Mouse (Mus musculus) CH12.LX (cell line): ENCODE measurements around the gene Pik3ip1. TPM values are rescaled to one million over a fixed set of nuclear protein-coding genes. Genes with fewer than 3 reads are reported as not detected.

Experiments
- DNase-seq: peaks from one replicate; pipeline ENCODE4 v3.0.0-alpha.2; 2013; ENCODE audit errors: extremely low read depth
- H3K27ac ChIP-seq: 2 replicates; pipeline ENCODE4 v1.5.1; 2012; ENCODE audit warnings: low read depth, mild to moderate bottlenecking, control low read depth, moderate library complexity; ENCODE audit not compliant: insufficient read depth
- H3K27me3 ChIP-seq: replicated peaks from 2 replicates; pipeline ENCODE3; 2012; ENCODE audit warnings: inconsistent platforms
- H3K36me3 ChIP-seq, 2 experiments: replicated peaks in 1 of 2; 2 replicates each; pipeline versions ENCODE3 to v1.6.1; 2012; ENCODE audit warnings: inconsistent platforms in 1 of 2, low read length in 1 of 2, mild to moderate bottlenecking in 1 of 2, mixed read lengths in 1 of 2, moderate library complexity in 1 of 2; ENCODE audit not compliant: control insufficient read depth in 1 of 2, insufficient read depth in 1 of 2
- H3K4me1 ChIP-seq, 2 experiments: 2 replicates each; pipeline ENCODE4 v1.6.1; 2012; ENCODE audit warnings: inconsistent platforms in 1 of 2, moderate library complexity in 1 of 2; ENCODE audit not compliant: insufficient read depth in 2 of 2, control insufficient read depth in 1 of 2
- H3K4me2 ChIP-seq: 2 replicates; pipeline ENCODE4 v1.6.1; 2012; ENCODE audit warnings: low read depth, mild to moderate bottlenecking, control low read depth; ENCODE audit not compliant: poor library complexity, insufficient read depth, severe bottlenecking
- H3K4me3 ChIP-seq, 3 experiments: fragments of 150-350 bp in 1 of 3; sonication (generic) in 1 of 3; replicated peaks in 1 of 3; 2 replicates each; pipeline versions ENCODE3 to v1.5.1; 2011 to 2012; ENCODE audit warnings: low read depth in 2 of 3, low read length in 2 of 3, mild to moderate bottlenecking in 2 of 3, moderate library complexity in 2 of 3, control low read depth in 1 of 3, improper control_type of control experiment in 1 of 3, inconsistent platforms in 1 of 3, mixed read lengths in 1 of 3; ENCODE audit not compliant: poor library complexity in 1 of 3
- H3K79me2 ChIP-seq: replicated peaks from 2 replicates; pipeline ENCODE4 v1.6.1; 2012; ENCODE audit warnings: mild to moderate bottlenecking, moderate library complexity; ENCODE audit not compliant: control insufficient read depth, poor library complexity, insufficient read depth, severe bottlenecking; ENCODE audit errors: extremely low read depth
- H3K9ac ChIP-seq: 2 replicates; pipeline ENCODE4 v1.6.1; 2012; ENCODE audit warnings: low read depth, mild to moderate bottlenecking, control low read depth, moderate library complexity; ENCODE audit not compliant: insufficient read depth
- H3K9me3 ChIP-seq: replicated peaks from 2 replicates; pipeline ENCODE3; 2012; ENCODE audit warnings: low read length, inconsistent platforms, mixed read lengths
- CTCF ChIP-seq, 2 experiments: IDR thresholded peaks in 1 of 2; conservative IDR thresholded peaks in 1 of 2; 2 replicates each; pipeline ENCODE4 v1.5.1; 2011 to 2012; ENCODE audit warnings: low read depth in 2 of 2, low read length in 2 of 2, improper control_type of control experiment in 1 of 2, inconsistent platforms in 1 of 2, mild to moderate bottlenecking in 1 of 2, moderate library complexity in 1 of 2
- E2F4 ChIP-seq: IDR thresholded peaks from 2 replicates; pipeline ENCODE4 v1.6.1; 2011; ENCODE audit warnings: low read depth, low read length, improper control_type of control experiment; ENCODE audit not compliant: insufficient replicate concordance
- ELF1 ChIP-seq: IDR thresholded peaks from 2 replicates; pipeline ENCODE4 v1.6.1; 2014; ENCODE audit warnings: low read depth, mild to moderate bottlenecking, inconsistent platforms, low read length, improper control_type of control experiment
- EP300 ChIP-seq: IDR thresholded peaks from 2 replicates; pipeline ENCODE4 v1.6.1; 2011; ENCODE audit warnings: low read length, improper control_type of control experiment
- GABPA ChIP-seq: IDR thresholded peaks from 2 replicates; pipeline ENCODE4 v1.6.1; 2012; ENCODE audit warnings: low read depth, low read length, improper control_type of control experiment, inconsistent platforms; ENCODE audit not compliant: insufficient replicate concordance
- HCFC1 ChIP-seq: IDR thresholded peaks from 2 replicates; pipeline ENCODE4 v1.6.1; 2012; ENCODE audit warnings: low read depth, mild to moderate bottlenecking, inconsistent platforms, low read length, improper control_type of control experiment
- IRF4 ChIP-seq: IDR thresholded peaks from 2 replicates; pipeline ENCODE4 v1.6.1; 2014; ENCODE audit warnings: low read depth, mild to moderate bottlenecking, inconsistent platforms, low read length, improper control_type of control experiment
- JUND ChIP-seq: conservative IDR thresholded peaks from 2 replicates; pipeline ENCODE4 v1.6.1; 2011; ENCODE audit warnings: low read depth, low read length, improper control_type of control experiment
- MAX ChIP-seq: IDR thresholded peaks from 2 replicates; pipeline ENCODE4 v1.6.1; 2011; ENCODE audit warnings: low read length, improper control_type of control experiment
- MAZ ChIP-seq: IDR thresholded peaks from 2 replicates; pipeline ENCODE4 v1.6.1; 2012; ENCODE audit warnings: low read depth, mild to moderate bottlenecking, inconsistent platforms, low read length, improper control_type of control experiment, moderate library complexity
- MEF2A ChIP-seq: IDR thresholded peaks from 2 replicates; pipeline ENCODE4 v1.6.1; 2014; ENCODE audit warnings: low read depth, mild to moderate bottlenecking, inconsistent platforms, low read length, improper control_type of control experiment, borderline replicate concordance
- MXI1 ChIP-seq: IDR thresholded peaks from 2 replicates; pipeline ENCODE4 v1.6.1; 2011; ENCODE audit warnings: mild to moderate bottlenecking, low read depth, low read length, improper control_type of control experiment
- POLR2A ChIP-seq: IDR thresholded peaks from 2 replicates; pipeline ENCODE4 v1.6.1; 2011; ENCODE audit warnings: low read depth, mild to moderate bottlenecking, improper control_type of control experiment, low read length
- POLR2AphosphoS2 ChIP-seq: IDR thresholded peaks from 2 replicates; pipeline ENCODE4 v1.6.1; 2011; ENCODE audit warnings: low read depth, low read length, improper control_type of control experiment
- SIN3A ChIP-seq: IDR thresholded peaks from 2 replicates; pipeline ENCODE4 v1.6.1; 2012; ENCODE audit warnings: low read length, improper control_type of control experiment, inconsistent platforms
- SMC3 ChIP-seq: IDR thresholded peaks from 2 replicates; pipeline ENCODE4 v1.6.1; 2011; ENCODE audit warnings: low read depth, low read length, improper control_type of control experiment
- TBP ChIP-seq: conservative IDR thresholded peaks from 2 replicates; pipeline ENCODE4 v1.6.1; 2011; ENCODE audit warnings: low read depth, low read length, improper control_type of control experiment
- TCF12 ChIP-seq: IDR thresholded peaks from 2 replicates; pipeline ENCODE4 v1.6.1; 2014; ENCODE audit warnings: low read depth, mild to moderate bottlenecking, inconsistent platforms, low read length, improper control_type of control experiment
- UBTF ChIP-seq: IDR thresholded peaks from 2 replicates; pipeline ENCODE4 v1.6.1; 2012; ENCODE audit warnings: low read depth, mild to moderate bottlenecking, inconsistent platforms, low read length, improper control_type of control experiment, moderate library complexity
- USF1 ChIP-seq: IDR thresholded peaks from 2 replicates; pipeline ENCODE4 v1.6.1; 2014; ENCODE audit warnings: low read depth, mild to moderate bottlenecking, inconsistent platforms, low read length, improper control_type of control experiment
- USF2 ChIP-seq: conservative IDR thresholded peaks from 2 replicates; pipeline ENCODE4 v1.6.1; 2011; ENCODE audit warnings: low read depth, low read length, improper control_type of control experiment
- ZC3H11A ChIP-seq: IDR thresholded peaks from 2 replicates; pipeline ENCODE4 v1.6.1; 2012; ENCODE audit warnings: low read depth, mild to moderate bottlenecking, inconsistent platforms, low read length, improper control_type of control experiment
- ZKSCAN1 ChIP-seq: IDR thresholded peaks from 2 replicates; pipeline ENCODE4 v1.6.1; 2012; ENCODE audit warnings: low read depth, inconsistent platforms, low read length, improper control_type of control experiment, borderline replicate concordance
- ZMIZ1 ChIP-seq: IDR thresholded peaks from 2 replicates; pipeline ENCODE4 v1.6.1; 2012; ENCODE audit warnings: low read depth, mild to moderate bottlenecking, inconsistent platforms, low read length, improper control_type of control experiment
- dilution Hi-C: fragments of 300-500 bp; cut with MboI; formaldehyde crosslinking; loops from 2 replicates; pipeline ENCODE4 v1.14.3; 2020; ENCODE audit warnings: low sequenced_read_pairs; ENCODE audit not compliant: extremely low pct_unique_long_range_greater_than_20kb, extremely low pct_ligation_motif_present
- in situ Hi-C: fragments of 300-500 bp; cut with MboI; formaldehyde crosslinking; loops from 3 replicates; pipeline ENCODE4 v1.14.3; 2019; ENCODE audit warnings: low sequenced_read_pairs, low pct_ligation_motif_present, low pct_unique_long_range_greater_than_20kb, mixed read lengths
- polyA plus RNA-seq: library from polyadenylated mRNA; unstranded; fragments of >175 nt; gene quantifications from 2 replicates; pipeline ENCODE4 v1.2.1, GENCODE M21; 2012; ENCODE audit warnings: low read depth; ENCODE audit not compliant: insufficient read length
- total RNA-seq, 2 experiments: library from RNA; depleted of rRNA; stranded (reverse); fragments of 300-350 nt in 1 of 2; fragments of >200 nt in 1 of 2; gene quantifications; 2 replicates each; pipeline ENCODE4 v1.2.3; 2012 to 2014

Pik3ip1 gene
- total and polyA plus RNA-seq, 3 experiments: 0.39 to 2.6 (median 1.3) TPM

DNA sequence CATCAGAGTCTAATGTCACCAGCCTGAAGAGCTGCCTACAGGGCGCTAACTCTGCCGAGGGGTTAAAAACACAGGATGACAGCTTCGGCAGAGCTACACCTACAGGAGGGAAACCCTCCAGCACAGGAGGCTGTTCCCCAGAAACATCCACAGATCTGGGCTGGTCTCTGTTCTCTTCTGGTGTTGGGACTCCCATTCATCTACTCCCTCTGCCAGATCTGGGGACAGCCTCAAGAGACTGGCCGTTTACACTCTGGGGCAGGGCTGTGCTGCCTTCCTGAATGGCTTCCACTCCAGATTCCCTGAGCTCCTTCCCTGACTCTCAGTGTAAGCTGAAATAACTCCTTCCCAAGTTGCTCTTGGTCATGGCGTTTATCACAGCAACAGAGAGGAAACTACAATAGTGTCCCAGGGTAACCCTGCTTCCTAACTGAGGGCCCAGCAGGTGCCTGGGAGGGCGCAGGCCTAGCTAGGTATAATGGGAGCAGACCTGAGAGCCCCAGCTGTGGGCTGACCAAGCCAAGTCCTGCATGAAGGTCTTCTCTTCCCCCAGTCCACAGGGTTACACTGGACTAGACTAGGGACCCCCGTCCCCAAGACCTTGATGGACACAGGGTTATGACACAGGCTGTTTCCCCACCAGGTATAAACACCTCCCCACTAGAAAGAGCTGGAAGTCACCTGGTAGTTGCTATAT, 41.5 kb downstream of the Pik3ip1 start:
- H3K4me3 ChIP-seq: no peak overlapping the region
- dilution Hi-C loops: no loop called here
- H3K9ac ChIP-seq: no peak overlapping the region
- TF ChIP-seq ZC3H11A (no peak), EP300 (no peak), USF2 (no peak), ZMIZ1 (no peak), JUND (no peak), IRF4 (no peak), MAZ (no peak), GABPA (no peak), USF1 (no peak), POLR2AphosphoS2 (no peak), SMC3 (no peak), MAX (no peak), ZKSCAN1 (no peak), TBP (no peak), UBTF (no peak)
- no peaks in the 10 kb centered on the region for H3K79me2 ChIP-seq
- in situ Hi-C loops: no loop called here
- H3K4me2 ChIP-seq: no peak overlapping the region
- H3K27ac ChIP-seq: no peak overlapping the region
- peaks cover 0 to 50% of the 10 kb centered on the region in 2 experiments; a peak in 2 of 4 replicates for H3K4me1 ChIP-seq
- no peaks in the 10 kb centered on the region for H3K9me3 ChIP-seq
- H3K27me3 ChIP-seq: no peaks in the 10 kb centered on the region
- peaks cover 4 to 82% of the 10 kb centered on the region in 2 experiments for H3K36me3 ChIP-seq
- DNase-seq: no peak

DNA sequence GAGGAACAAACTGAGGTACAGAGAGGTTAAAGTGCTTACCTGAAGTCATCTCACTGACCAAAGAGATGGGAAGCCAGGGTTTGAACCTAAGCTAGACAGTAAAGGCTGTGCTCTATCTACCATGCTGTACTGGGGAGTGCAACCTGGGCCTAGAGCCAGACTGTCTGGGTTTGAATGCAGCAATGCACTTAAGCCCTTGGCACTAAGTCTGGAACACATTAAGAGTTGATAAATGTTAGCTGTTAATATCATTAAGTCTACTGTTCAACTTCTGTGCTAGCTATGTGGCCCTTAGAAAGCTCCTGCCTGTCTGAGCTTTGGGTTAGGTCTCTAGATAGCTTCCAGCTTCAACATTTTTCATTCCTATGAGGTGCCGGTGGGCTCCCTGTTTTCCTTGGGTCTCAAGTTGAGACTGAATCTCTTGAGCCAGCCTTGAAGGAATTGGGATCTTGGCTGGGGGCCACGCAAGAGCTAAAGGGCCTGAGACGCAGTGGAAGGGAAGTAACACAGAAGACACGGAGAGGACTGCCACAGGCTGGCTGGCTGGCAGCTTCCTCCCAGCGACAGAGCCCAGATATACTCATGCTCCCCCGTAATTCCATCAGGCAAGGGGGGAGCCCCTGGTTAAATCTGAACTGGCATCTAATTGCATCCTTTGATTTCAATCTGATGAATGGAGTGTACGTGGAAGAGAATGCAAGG, 43.5 kb downstream of the Pik3ip1 start:
- Histone ChIP-seq H3K9me3 (no peaks in the 10 kb centered on the region), H3K4me3 (no peak overlapping the region), H3K4me2 (no peak overlapping the region), H3K4me1 (peaks cover 0 to 32% of the 10 kb centered on the region in 2 experiments; a peak in 2 of 4 replicates), H3K27ac (no peak overlapping the region), H3K9ac (no peak overlapping the region), H3K36me3 (peaks cover 17 to 84% of the 10 kb centered on the region in 2 experiments), H3K27me3 (no peaks in the 10 kb centered on the region), H3K79me2 (no peaks in the 10 kb centered on the region)
- dilution Hi-C loops: no loop called here
- DNase-seq: no peak
- TF ChIP-seq POLR2A: no peak
- no peak for TF ChIP-seq SIN3A
- TF ChIP-seq CTCF (conservative IDR thresholded peaks at IDR 0.05 in 1 of 2, IDR thresholded peaks at IDR 0.05 in 1 of 2; ENCODE audit: low read depth in 2 of 2, low read length in 2 of 2): no peak
- no peak for TF ChIP-seq MEF2A
- no peak for TF ChIP-seq E2F4
- TF ChIP-seq IRF4: no peak
- no peak for TF ChIP-seq GABPA
- no peak for TF ChIP-seq EP300
- TF ChIP-seq ELF1: no peak
- no peak for TF ChIP-seq ZMIZ1
- TF ChIP-seq USF2: no peak
- TF ChIP-seq MXI1: no peak
- no peak for TF ChIP-seq MAX
- TF ChIP-seq TBP: no peak
- no peak for TF ChIP-seq TCF12
- TF ChIP-seq HCFC1: no peak
- TF ChIP-seq, all 38 proteins: peak for 0
- in situ Hi-C loops: no loop called here
